Mouse (Mus musculus): ENCODE results near the gene Sh2d6. TPM values are rescaled to one million over a fixed set of nuclear protein-coding genes. Genes with fewer than 3 reads are reported as not detected.

Sh2d6 gene
- total and polyA plus RNA-seq, 2 experiments from 2014 or later: 0.48 TPM; not detected in 1

GRCm38 (mm10) chr6:72550025-72550424 is 28.5 kb upstream of the Sh2d6 start:
- ATAC-seq (ENCODE audit: low FRiP score) (no peak), DNase-seq (ENCODE audit: low spot score) (no peak)
- no peak overlapping the region for H3K4me2 ChIP-seq (ENCODE audit: low read depth, low read length, poor library complexity, severe bottlenecking)
- H3K27me3 ChIP-seq (ENCODE audit: insufficient read depth, low read length): no peaks in the 10 kb centered on the region
- H3K9me3 ChIP-seq (ENCODE audit: low read length): no peaks in the 10 kb centered on the region
- no peaks in the 10 kb centered on the region for H3K36me3 ChIP-seq (ENCODE audit: insufficient read depth, low read length)
- 62% methylated on average over 6 of the region's 6 CpGs for WGBS
- H3K4me3 ChIP-seq (ENCODE audit: low read depth, low read length): no peak overlapping the region
- H3K27ac ChIP-seq (ENCODE audit: low read depth, low read length): no peak overlapping the region
- H3K9ac ChIP-seq (replicated peaks; ENCODE audit: low read length, poor library complexity, severe bottlenecking): no peak overlapping the region
- 0 out of 2 replicates have a peak, but pooled peaks cover 8% of the 10 kb centered on the region for H3K4me1 ChIP-seq (ENCODE audit: insufficient read depth, low read length)
- no peak for TF ChIP-seq CTCF (IDR thresholded peaks at IDR 0.05)

GRCm38 (mm10) chr6:72549041-72549580 is 27.6 kb upstream of the Sh2d6 start:
- no peak for TF ChIP-seq CTCF (IDR thresholded peaks at IDR 0.05)
- no peak for DNase-seq (ENCODE audit: low spot score)
- Histone ChIP-seq H3K27ac (ENCODE audit: low read depth, low read length) (no peak overlapping the region), H3K9me3 (ENCODE audit: low read length) (no peaks in the 10 kb centered on the region), H3K36me3 (ENCODE audit: insufficient read depth, low read length) (no peaks in the 10 kb centered on the region), H3K9ac (replicated peaks; ENCODE audit: low read length, poor library complexity, severe bottlenecking) (no peak overlapping the region), H3K4me2 (ENCODE audit: low read depth, low read length, poor library complexity, severe bottlenecking) (no peak overlapping the region), H3K4me1 (ENCODE audit: insufficient read depth, low read length) (0 out of 2 replicates have a peak, but pooled peaks cover 8% of the 10 kb centered on the region), H3K4me3 (ENCODE audit: low read depth, low read length) (no peak overlapping the region), H3K27me3 (ENCODE audit: insufficient read depth, low read length) (no peaks in the 10 kb centered on the region)
- 74% methylated on average over 9 of the region's 9 CpGs for WGBS
- no peak for ATAC-seq (ENCODE audit: low FRiP score)

GRCm38 (mm10) chr6:72547862-72548261 is 26.4 kb upstream of the Sh2d6 start:
- Histone ChIP-seq H3K27me3 (ENCODE audit: insufficient read depth, low read length) (no peaks in the 10 kb centered on the region), H3K36me3 (ENCODE audit: insufficient read depth, low read length) (no peaks in the 10 kb centered on the region), H3K4me3 (ENCODE audit: low read depth, low read length) (no peak overlapping the region), H3K27ac (ENCODE audit: low read depth, low read length) (no peak overlapping the region), H3K4me2 (ENCODE audit: low read depth, low read length, poor library complexity, severe bottlenecking) (no peak overlapping the region), H3K9ac (replicated peaks; ENCODE audit: low read length, poor library complexity, severe bottlenecking) (no peak overlapping the region), H3K9me3 (ENCODE audit: low read length) (no peaks in the 10 kb centered on the region), H3K4me1 (ENCODE audit: insufficient read depth, low read length) (0 out of 2 replicates have a peak, but pooled peaks cover 6% of the 10 kb centered on the region)
- no peak for DNase-seq (ENCODE audit: low spot score)
- TF ChIP-seq CTCF (IDR thresholded peaks at IDR 0.05): no peak
- ATAC-seq (ENCODE audit: low FRiP score): no peak
- 96% methylated on average over 3 of the region's 3 CpGs for WGBS

- Histone ChIP-seq H3K4me1 (ENCODE audit: insufficient read depth, low read length) (no peaks in the 10 kb centered on the region), H3K27ac (ENCODE audit: low read depth, low read length) (no peak overlapping the region), H3K4me2 (ENCODE audit: low read depth, low read length, poor library complexity, severe bottlenecking) (no peak overlapping the region), H3K27me3 (ENCODE audit: insufficient read depth, low read length) (no peaks in the 10 kb centered on the region), H3K9me3 (ENCODE audit: low read length) (no peaks in the 10 kb centered on the region), H3K9ac (replicated peaks; ENCODE audit: low read length, poor library complexity, severe bottlenecking) (no peak overlapping the region), H3K4me3 (ENCODE audit: low read depth, low read length) (no peak overlapping the region), H3K36me3 (ENCODE audit: insufficient read depth, low read length) (no peaks in the 10 kb centered on the region)
- peak; percentile 30; the same call in 1 of the 2 replicates for TF ChIP-seq CTCF (IDR thresholded peaks at IDR 0.05)
- no peak for DNase-seq (ENCODE audit: low spot score)
- no peak for ATAC-seq (ENCODE audit: low FRiP score)
- 89% methylated on average over 2 of the region's 2 CpGs for WGBS
These were observed 25.6 kb upstream of the Sh2d6 start for GRCm38 (mm10) chr6:72547121-72547520.

- H3K9ac ChIP-seq (replicated peaks; ENCODE audit: low read length, poor library complexity, severe bottlenecking): no peak overlapping the region
- TF ChIP-seq CTCF (IDR thresholded peaks at IDR 0.05): no peak
- H3K27me3 ChIP-seq (ENCODE audit: insufficient read depth, low read length): no peaks in the 10 kb centered on the region
- H3K9me3 ChIP-seq (ENCODE audit: low read length): no peaks in the 10 kb centered on the region
- no peak overlapping the region for H3K4me3 ChIP-seq (ENCODE audit: low read depth, low read length)
- WGBS: 57% methylated on average over 7 of the region's 7 CpGs
- H3K4me2 ChIP-seq (ENCODE audit: low read depth, low read length, poor library complexity, severe bottlenecking): no peak overlapping the region
- H3K36me3 ChIP-seq (ENCODE audit: insufficient read depth, low read length): no peaks in the 10 kb centered on the region
- DNase-seq (ENCODE audit: low spot score): no peak
- ATAC-seq (ENCODE audit: low FRiP score): no peak
- no peaks in the 10 kb centered on the region for H3K4me1 ChIP-seq (ENCODE audit: insufficient read depth, low read length)
- H3K27ac ChIP-seq (ENCODE audit: low read depth, low read length): no peak overlapping the region
These were observed 23.9 kb upstream of the Sh2d6 start for GRCm38 (mm10) chr6:72545377-72545776.

GRCm38 (mm10) chr6:72544283-72544987 is 22.9 kb upstream of the Sh2d6 start, which contains the start of gene Capg:
Gene Capg, plus strand, starts transcription at chr6:72544391.
- Histone ChIP-seq H3K27me3 (ENCODE audit: insufficient read depth, low read length) (no peaks in the 10 kb centered on the region), H3K36me3 (ENCODE audit: insufficient read depth, low read length) (no peaks in the 10 kb centered on the region), H3K27ac (ENCODE audit: low read depth, low read length) (no peak within 1 kb of the TSS), H3K9me3 (ENCODE audit: low read length) (no peaks in the 10 kb centered on the region), H3K4me1 (ENCODE audit: insufficient read depth, low read length) (no peaks in the 10 kb centered on the region), H3K4me2 (ENCODE audit: low read depth, low read length, poor library complexity, severe bottlenecking) (peak within 1 kb of the TSS; percentile 15; the same call in 1 of the 2 replicates), H3K9ac (replicated peaks; ENCODE audit: low read length, poor library complexity, severe bottlenecking) (no peak within 1 kb of the TSS), H3K4me3 (ENCODE audit: low read depth, low read length) (peak within 1 kb of the TSS; percentile 22)
- TF ChIP-seq CTCF (IDR thresholded peaks at IDR 0.05): no peak
- DNase-seq (ENCODE audit: low spot score) (no peak), ATAC-seq (ENCODE audit: low FRiP score) (no peak)
- 20% methylated on average over 23 of the region's 23 CpGs for WGBS

Data from midbrain, postnatal 0 days (tissue).